Mouse (Mus musculus) testis, adult 2 months (tissue): ENCODE data around the gene Hip1.

ENCODE experiments used
- CTCF ChIP-seq: fragments of 200-500 bp; IDR thresholded peaks from 2 replicates; pipeline ENCODE4 v1.5.1; 2012; ENCODE audit warnings: low read depth, mild to moderate bottlenecking, inconsistent platforms, low read length, moderate library complexity; ENCODE audit not compliant: control insufficient read depth, insufficient read depth, insufficient replicate concordance
- POLR2A ChIP-seq: fragments of 200-500 bp; IDR thresholded peaks from 2 replicates; pipeline ENCODE4 v1.6.1; 2012; ENCODE audit warnings: low read depth, mild to moderate bottlenecking, inconsistent platforms, low read length, moderate library complexity; ENCODE audit not compliant: control insufficient read depth

- TF ChIP-seq POLR2A (no peak), CTCF (no peak)
These were observed 28.1 kb upstream of the Hip1 start, which contains the start of gene Ccl24 for GRCm38 (mm10) chr5:135573006-135573405.
